Mouse (Mus musculus) cerebellum, postnatal 4 days (tissue): ENCODE measurements around the gene Foxp1.

Source experiments
- DNase-seq, 2 experiments: peaks; one replicate each; pipeline ENCODE4 v3.0.0; 2022; ENCODE audit warnings: low spot score in 2 of 2, mixed read lengths in 1 of 2

The Foxp1 gene

DNA sequence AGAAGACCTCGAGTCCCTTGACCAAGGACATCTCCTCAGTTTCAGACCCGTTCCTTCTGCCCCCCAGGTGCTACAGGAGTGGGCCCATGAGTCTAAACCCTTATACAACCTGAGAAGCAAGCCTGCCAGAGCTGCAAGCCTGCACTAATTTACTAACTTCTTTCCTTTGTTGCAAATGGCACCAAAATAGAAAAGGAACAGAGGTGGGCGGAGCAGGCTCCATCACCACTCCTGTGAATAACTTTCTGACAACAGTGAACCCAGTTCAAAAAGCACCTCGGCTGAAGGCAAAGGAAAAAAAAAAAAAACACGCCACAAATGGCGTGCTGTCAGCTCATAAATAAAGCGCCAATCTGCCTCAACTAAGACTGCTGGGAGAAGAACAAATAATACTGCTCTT, 81.4 kb downstream of the Foxp1 start:
- DNase-seq: no peak

GRCm38 (mm10) chr6:99440606-99441005, 81.9 kb downstream of the Foxp1 start:
- no peak for DNase-seq

GRCm38 (mm10) chr6:99439878-99440361, 82.6 kb downstream of the Foxp1 start:
- DNase-seq: no peak

GRCm38 (mm10) chr6:99439214-99439877, 83.2 kb downstream of the Foxp1 start:
- no peak for DNase-seq

- DNase-seq: no peak
Observed at GRCm38 (mm10) chr6:99436371-99436770, 86.2 kb downstream of the Foxp1 start.

GRCm38 (mm10) chr6:99435140-99435539, 87.4 kb downstream of the Foxp1 start:
- no peak for DNase-seq

GRCm38 (mm10) chr6:99433006-99433405, 89.5 kb downstream of the Foxp1 start:
- DNase-seq: no peak

- DNase-seq: no peak
Observed at GRCm38 (mm10) chr6:99431941-99432340, 90.6 kb downstream of the Foxp1 start.

GRCm38 (mm10) chr6:99430560-99430959, 92.0 kb downstream of the Foxp1 start:
- DNase-seq: no peak

- DNase-seq: no peak
Observed at GRCm38 (mm10) chr6:99429378-99430131, 93.0 kb downstream of the Foxp1 start.

- DNase-seq: no peak
Observed at GRCm38 (mm10) chr6:99428961-99429360, 93.6 kb downstream of the Foxp1 start.

- no peak for DNase-seq
Observed at GRCm38 (mm10) chr6:99427301-99427700, 95.2 kb downstream of the Foxp1 start.

DNA sequence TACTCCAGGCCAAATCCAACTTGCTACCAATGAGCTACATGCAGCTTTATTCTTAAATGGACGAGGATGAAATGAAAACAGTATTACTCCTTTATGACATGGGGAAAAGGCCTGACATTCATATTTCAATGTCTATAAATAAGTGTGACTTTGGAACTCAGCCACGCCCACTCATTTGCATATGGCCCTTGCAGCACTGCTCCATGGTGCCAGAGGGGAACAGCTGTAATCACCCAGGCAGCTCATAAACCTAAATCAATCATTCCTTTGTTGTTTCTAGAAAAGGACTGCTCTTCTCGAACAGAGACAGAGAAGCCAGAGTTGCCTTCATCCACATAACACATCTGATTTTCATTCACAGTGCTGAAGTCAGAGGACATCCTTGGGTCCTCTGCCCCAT, 97.5 kb downstream of the Foxp1 start:
- no peak for DNase-seq

DNA sequence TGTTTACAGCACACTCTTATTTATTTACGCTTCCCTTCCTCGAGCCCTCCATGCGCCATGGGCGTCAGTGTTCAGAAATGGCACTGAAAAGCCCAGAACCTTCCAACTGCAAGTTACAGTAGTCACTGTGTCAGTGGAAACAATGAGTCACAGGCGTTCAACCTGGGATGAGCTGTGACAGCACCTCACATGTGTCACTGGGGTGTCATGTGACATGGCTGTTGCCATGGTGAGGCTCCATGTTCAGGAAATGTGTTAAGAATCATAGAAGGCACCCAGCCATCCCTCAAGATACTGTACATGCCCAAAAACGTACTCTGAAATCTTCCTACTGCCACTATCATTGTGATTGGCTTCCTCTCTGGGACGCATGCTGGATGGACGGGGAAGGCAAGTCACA, 101.9 kb downstream of the Foxp1 start:
- no peak for DNase-seq

GRCm38 (mm10) chr6:99412598-99412997, 109.9 kb downstream of the Foxp1 start:
- DNase-seq: no peak

DNA sequence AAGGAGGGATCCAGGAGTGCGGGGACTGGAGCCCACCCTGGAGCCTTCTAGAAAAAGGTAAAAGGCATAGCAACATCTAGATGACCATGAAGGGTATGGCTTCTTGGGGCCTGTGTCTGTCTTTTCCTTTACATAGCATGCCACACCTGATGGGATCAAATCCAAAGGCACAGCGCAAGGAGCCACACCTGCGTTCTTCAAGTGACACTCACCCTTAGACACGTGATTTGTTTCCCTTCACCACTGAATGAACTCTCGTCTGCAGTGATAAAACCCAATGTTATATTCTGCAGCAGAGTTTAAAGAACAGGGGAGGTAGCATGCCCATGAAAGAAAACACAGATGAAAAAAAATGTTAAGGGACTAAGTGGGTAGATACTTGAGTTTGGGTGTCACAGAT, 112.9 kb downstream of the Foxp1 start:
- DNase-seq: no peak

DNA sequence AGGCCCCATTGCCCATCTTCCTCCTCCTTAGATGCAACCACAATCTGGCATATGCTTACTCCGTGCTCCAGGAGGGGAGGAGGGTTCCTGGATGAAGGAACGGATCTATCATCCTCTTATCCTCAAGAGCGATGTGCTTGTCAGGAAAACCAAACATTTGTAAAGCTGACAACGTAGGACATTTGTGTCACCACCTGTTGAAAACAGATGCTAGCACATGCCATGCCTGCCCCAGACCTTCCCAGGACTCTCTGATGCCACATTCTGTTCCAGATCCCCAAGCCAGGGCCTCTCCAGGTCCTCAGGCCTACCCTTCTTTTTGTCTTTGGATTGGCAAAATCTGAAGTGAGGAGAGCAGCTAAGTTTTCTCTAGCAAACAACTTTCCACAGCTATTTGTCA, 113.6 kb downstream of the Foxp1 start:
- no peak for DNase-seq

GRCm38 (mm10) chr6:99403755-99404390, 118.6 kb downstream of the Foxp1 start:
- no peak for DNase-seq

GRCm38 (mm10) chr6:99402941-99403340, 119.6 kb downstream of the Foxp1 start:
- no peak for DNase-seq

GRCm38 (mm10) chr6:99402370-99402769, 120.2 kb downstream of the Foxp1 start:
- DNase-seq: no peak

DNA sequence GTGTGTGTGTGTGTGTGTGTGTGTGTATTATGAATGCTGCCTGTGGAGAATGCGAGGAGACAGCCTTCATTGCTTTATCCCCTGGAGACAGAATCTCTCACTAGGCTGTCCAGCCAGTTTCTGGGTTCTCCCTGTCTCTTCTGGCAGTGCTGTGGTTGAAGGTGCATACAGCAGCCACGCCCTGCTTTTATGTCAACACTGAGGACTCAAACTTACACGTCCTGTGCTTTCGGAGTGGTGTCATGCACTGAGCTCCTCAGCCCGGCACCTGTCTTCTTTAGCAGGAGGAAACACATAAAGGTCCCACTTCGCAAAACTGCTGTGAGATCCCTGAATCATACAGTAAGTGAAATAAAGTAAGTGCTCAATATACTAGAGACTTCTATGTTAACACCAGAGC, 120.7 kb downstream of the Foxp1 start:
- no peak for DNase-seq

- DNase-seq: no peak
Observed at GRCm38 (mm10) chr6:99401211-99401610, 121.3 kb downstream of the Foxp1 start.

DNA sequence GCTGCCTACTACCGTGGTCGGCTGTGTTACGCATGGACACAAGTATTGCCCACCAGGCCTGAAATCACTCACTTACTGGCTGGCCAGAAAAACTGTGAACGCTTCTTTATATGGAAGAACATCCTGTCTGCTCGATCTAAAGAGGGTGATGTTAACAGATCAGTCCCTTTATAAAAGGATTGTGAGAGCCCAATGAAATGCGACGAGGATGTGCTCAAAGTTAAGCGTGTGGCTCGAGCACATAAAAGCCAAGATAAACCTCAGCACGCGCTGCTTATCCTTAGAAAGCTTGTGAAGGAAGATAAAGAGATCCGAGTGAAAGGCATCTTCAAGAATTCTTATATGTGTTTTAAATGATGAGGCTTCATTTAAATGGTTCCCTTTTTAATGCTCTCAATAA, 126.8 kb downstream of the Foxp1 start:
- no peak for DNase-seq
